Mouse (Mus musculus): Measurements from ENCODE around the gene Tlx3. TPM values are rescaled to one million over a fixed set of nuclear protein-coding genes. Genes with fewer than 3 reads are reported as not detected.

The Tlx3 gene
- total RNA-seq, 2 experiments from 2014 or later, result not detected

- DNase-seq (ENCODE audit: low spot score in 2 of 2), result no peak
Measured at GRCm38 (mm10) chr11:33151128-33151779, 52.1 kb downstream of the Tlx3 start.

Other genes starting within 250 kb of the Tlx3 start
- 10 to 100 TPM; 19.9 to 21.2 TPM for gene Fgf18, start 56.2 kb downstream of the Tlx3 start, total RNA-seq (2021)
- 100 to 1,000 TPM; 331 to 334 TPM for gene Npm1, start 40.4 kb downstream of the Tlx3 start, total RNA-seq (2021)
- gene Gm12117, start 73.1 kb upstream of the Tlx3 start, total RNA-seq (2021), result under 1 TPM in 1 of 2 experiments, not detected in 1; 0.49 TPM